Mouse (Mus musculus) C2C12 (cell line): ENCODE measurements around the gene Armc9. TPM values are rescaled to one million over a fixed set of nuclear protein-coding genes. Genes with fewer than 3 reads are reported as not detected.

ENCODE experiments used
- H3K27me3 ChIP-seq: one replicate; pipeline ENCODE4 v1.6.1; 2011; ENCODE audit not compliant: control insufficient read depth, insufficient read depth, insufficient read length
- H3K36me3 ChIP-seq: one replicate; pipeline ENCODE4 v1.6.1; 2011; ENCODE audit not compliant: control insufficient read depth, insufficient read depth
- H3K4me3 ChIP-seq: one replicate; pipeline ENCODE4 v1.5.1; 2011; ENCODE audit warnings: mild to moderate bottlenecking, control low read depth; ENCODE audit not compliant: poor library complexity, insufficient read depth, severe bottlenecking
- H3K79me2 ChIP-seq: one replicate; pipeline ENCODE4 v1.6.1; 2011; ENCODE audit not compliant: control insufficient read depth, insufficient read depth
- H3K79me3 ChIP-seq: one replicate; pipeline ENCODE4 v1.6.1; 2011; ENCODE audit warnings: low read depth, control low read depth
- H3ac ChIP-seq: one replicate; pipeline ENCODE3; 2011; ENCODE audit warnings: low read depth; ENCODE audit not compliant: control insufficient read depth, insufficient read length
- CEBPB ChIP-seq: IDR thresholded peaks from one replicate; pipeline ENCODE4 v1.6.1; 2011; ENCODE audit warnings: low read depth, mild to moderate bottlenecking, control low read depth, moderate library complexity
- CTCF ChIP-seq: IDR thresholded peaks from one replicate; pipeline ENCODE4 v1.5.1; 2011; ENCODE audit not compliant: control insufficient read depth, insufficient read depth, insufficient read length
- FOSL1 ChIP-seq: IDR thresholded peaks from one replicate; pipeline ENCODE4 v1.8.0; 2011; ENCODE audit warnings: mild to moderate bottlenecking, low read length; ENCODE audit not compliant: poor library complexity, insufficient read depth, severe bottlenecking
- MAX ChIP-seq: IDR thresholded peaks from one replicate; pipeline ENCODE4 v1.6.1; 2011; ENCODE audit warnings: mild to moderate bottlenecking, control low read depth
- MYOD1 ChIP-seq: IDR thresholded peaks from one replicate; pipeline ENCODE4 v1.6.1; 2011; ENCODE audit warnings: low read depth; ENCODE audit not compliant: control insufficient read depth, insufficient read length
- MYOG ChIP-seq: IDR thresholded peaks from one replicate; pipeline ENCODE4 v1.6.1; 2011; ENCODE audit not compliant: control insufficient read depth, insufficient read length; ENCODE audit errors: extremely low read depth
- USF1 ChIP-seq: IDR thresholded peaks from one replicate; pipeline ENCODE4 v1.6.1; 2011; ENCODE audit warnings: low read depth, mild to moderate bottlenecking, control low read depth, moderate library complexity
- polyA plus RNA-seq: library from polyadenylated mRNA; unstranded; fragments of >200 nt; fragmentation: generic; extraction: Trizol; gene quantifications from one replicate; pipeline ENCODE4 v1.2.1, GENCODE M21; 2012; ENCODE audit warnings: missing spikeins

Gene Armc9
- polyA plus RNA-seq, 1 experiment = 5.6 TPM

GRCm38 (mm10) chr1:86258171-86258824 lies 103.7 kb downstream of the Armc9 start:
- no peaks in the 10 kb centered on the region for H3K79me3 ChIP-seq
- no peak overlapping the region for H3K4me3 ChIP-seq
- no peak overlapping the region for H3ac ChIP-seq
- no peaks in the 10 kb centered on the region for H3K36me3 ChIP-seq
- no peaks in the 10 kb centered on the region for H3K79me2 ChIP-seq
- no peaks in the 10 kb centered on the region for H3K27me3 ChIP-seq
- TF ChIP-seq MYOG (no peak), MYOD1 (no peak), FOSL1 (no peak), CTCF (no peak), CEBPB (no peak), USF1 (no peak), MAX (no peak)

- Histone ChIP-seq H3K27me3 (no peaks in the 10 kb centered on the region), H3K79me3 (no peaks in the 10 kb centered on the region), H3K36me3 (no peaks in the 10 kb centered on the region), H3K79me2 (no peaks in the 10 kb centered on the region), H3K4me3 (no peak overlapping the region), H3ac (no peak overlapping the region)
- TF ChIP-seq USF1 (no peak), MAX (no peak), FOSL1 (no peak), MYOG (no peak), CEBPB (no peak), CTCF (no peak), MYOD1 (no peak)
Measured at GRCm38 (mm10) chr1:86263564-86264339, 109.2 kb downstream of the Armc9 start.

GRCm38 (mm10) chr1:86265060-86265459 lies 110.5 kb downstream of the Armc9 start:
- H3ac ChIP-seq = no peak overlapping the region
- no peaks in the 10 kb centered on the region for H3K36me3 ChIP-seq
- TF ChIP-seq CTCF (no peak), MAX (no peak), MYOD1 (no peak), CEBPB (no peak), MYOG (no peak), FOSL1 (no peak), USF1 (no peak)
- no peaks in the 10 kb centered on the region for H3K79me3 ChIP-seq
- no peak overlapping the region for H3K4me3 ChIP-seq
- H3K27me3 ChIP-seq = no peaks in the 10 kb centered on the region
- no peaks in the 10 kb centered on the region for H3K79me2 ChIP-seq

- H3ac ChIP-seq = no peak overlapping the region
- H3K4me3 ChIP-seq = no peak overlapping the region
- peak; percentile 14 for TF ChIP-seq MYOD1
- no peak for TF ChIP-seq MYOG
- no peak for TF ChIP-seq CTCF
- no peaks in the 10 kb centered on the region for H3K27me3 ChIP-seq
- H3K79me2 ChIP-seq = no peaks in the 10 kb centered on the region
- no peaks in the 10 kb centered on the region for H3K79me3 ChIP-seq
- no peaks in the 10 kb centered on the region for H3K36me3 ChIP-seq
Measured at GRCm38 (mm10) chr1:86268492-86269189, 114.1 kb downstream of the Armc9 start.

- no peaks in the 10 kb centered on the region for H3K36me3 ChIP-seq
- TF ChIP-seq MAX (no peak), MYOD1 (no peak), MYOG (no peak), CTCF (no peak), CEBPB (no peak), FOSL1 (no peak), USF1 (no peak)
Measured at GRCm38 (mm10) chr1:86269190-86269508, 114.6 kb downstream of the Armc9 start.

More at GRCm38 (mm10) chr1:86269190-86269508, 114.6 kb downstream of the Armc9 start:
- Histone ChIP-seq H3K79me3 (no peaks in the 10 kb centered on the region), H3K27me3 (no peaks in the 10 kb centered on the region), H3ac (no peak overlapping the region), H3K79me2 (no peaks in the 10 kb centered on the region), H3K4me3 (no peak overlapping the region)
